Mouse (Mus musculus): ENCODE measurements around the gene Tef.

The Tef gene

GRCm38 (mm10) chr15:81802001-81802890 lies at the start of gene Tef:
Gene Tef, plus strand, starts transcription at chr15:81802421.
- DNase-seq (ENCODE audit: extremely low spot score, low spot score) = peak; percentile 72

GRCm38 (mm10) chr15:81753669-81754068 lies 48.6 kb upstream of the Tef start:
- no peak for DNase-seq (ENCODE audit: extremely low spot score, low spot score)

- no peak for DNase-seq (ENCODE audit: extremely low spot score, low spot score)
Observed at GRCm38 (mm10) chr15:81758701-81759100, 43.5 kb upstream of the Tef start.

- no peak for DNase-seq (ENCODE audit: extremely low spot score, low spot score)
Observed at GRCm38 (mm10) chr15:81759542-81759941, 42.7 kb upstream of the Tef start.

- DNase-seq (ENCODE audit: extremely low spot score, low spot score) = no peak
Observed at GRCm38 (mm10) chr15:81760361-81761079, 41.7 kb upstream of the Tef start.

- DNase-seq (ENCODE audit: extremely low spot score, low spot score) = no peak
Observed at GRCm38 (mm10) chr15:81761381-81761780, 40.8 kb upstream of the Tef start.

GRCm38 (mm10) chr15:81761959-81762358 lies 40.3 kb upstream of the Tef start:
- DNase-seq (ENCODE audit: extremely low spot score, low spot score) = no peak

GRCm38 (mm10) chr15:81764573-81764972 lies 37.6 kb upstream of the Tef start:
- no peak for DNase-seq (ENCODE audit: extremely low spot score, low spot score)

GRCm38 (mm10) chr15:81765651-81766050 lies 36.6 kb upstream of the Tef start:
- no peak for DNase-seq (ENCODE audit: extremely low spot score, low spot score)

GRCm38 (mm10) chr15:81766439-81766838 lies 35.8 kb upstream of the Tef start:
- no peak for DNase-seq (ENCODE audit: extremely low spot score, low spot score)

GRCm38 (mm10) chr15:81769037-81769436 lies 33.2 kb upstream of the Tef start:
- no peak for DNase-seq (ENCODE audit: extremely low spot score, low spot score)

GRCm38 (mm10) chr15:81772431-81773120 lies 29.6 kb upstream of the Tef start:
- DNase-seq (ENCODE audit: extremely low spot score, low spot score) = peak; percentile 27

- no peak for DNase-seq (ENCODE audit: extremely low spot score, low spot score)
Observed at GRCm38 (mm10) chr15:81774505-81775171, 27.6 kb upstream of the Tef start.

- DNase-seq (ENCODE audit: extremely low spot score, low spot score) = no peak
Observed at GRCm38 (mm10) chr15:81776631-81777422, 25.4 kb upstream of the Tef start.

- no peak for DNase-seq (ENCODE audit: extremely low spot score, low spot score)
Observed at GRCm38 (mm10) chr15:81781816-81782215, 20.4 kb upstream of the Tef start.

GRCm38 (mm10) chr15:81784762-81785161 lies 17.5 kb upstream of the Tef start:
- no peak for DNase-seq (ENCODE audit: extremely low spot score, low spot score)

- DNase-seq (ENCODE audit: extremely low spot score, low spot score) = no peak
Observed at GRCm38 (mm10) chr15:81785701-81786100, 16.5 kb upstream of the Tef start.

GRCm38 (mm10) chr15:81787525-81787924 lies 14.7 kb upstream of the Tef start:
- no peak for DNase-seq (ENCODE audit: extremely low spot score, low spot score)

- no peak for DNase-seq (ENCODE audit: extremely low spot score, low spot score)
Observed at GRCm38 (mm10) chr15:81792444-81792843, 9.8 kb upstream of the Tef start.

- no peak for DNase-seq (ENCODE audit: extremely low spot score, low spot score)
Observed at GRCm38 (mm10) chr15:81796228-81796627, 6.0 kb upstream of the Tef start.

GRCm38 (mm10) chr15:81797861-81798260 lies 4.4 kb upstream of the Tef start:
- DNase-seq (ENCODE audit: extremely low spot score, low spot score) = no peak

Measured in neural tube, embryonic 10.5 days (tissue).